Mouse (Mus musculus) neutrophil, adult 59 days (primary cell): ENCODE measurements around the gene Cdc42. TPM values are rescaled to one million over a fixed set of nuclear protein-coding genes. Genes with fewer than 3 reads are reported as not detected.

Experiments used
- total RNA-seq, 2 experiments: library from RNA; stranded (reverse); gene quantifications; 1 replicate in 1 of 2; 2 replicates in 1 of 2; pipeline ENCODE4 v1.2.4; 2023

Gene Cdc42
- 100 to 1,000 TPM; 493 to 554 TPM for total RNA-seq

GRCm38 (mm10) chr4:137357517-137358254, at the start of gene Cdc42:
Cdc42 (minus strand) TSS chr4:137357720.

DNA sequence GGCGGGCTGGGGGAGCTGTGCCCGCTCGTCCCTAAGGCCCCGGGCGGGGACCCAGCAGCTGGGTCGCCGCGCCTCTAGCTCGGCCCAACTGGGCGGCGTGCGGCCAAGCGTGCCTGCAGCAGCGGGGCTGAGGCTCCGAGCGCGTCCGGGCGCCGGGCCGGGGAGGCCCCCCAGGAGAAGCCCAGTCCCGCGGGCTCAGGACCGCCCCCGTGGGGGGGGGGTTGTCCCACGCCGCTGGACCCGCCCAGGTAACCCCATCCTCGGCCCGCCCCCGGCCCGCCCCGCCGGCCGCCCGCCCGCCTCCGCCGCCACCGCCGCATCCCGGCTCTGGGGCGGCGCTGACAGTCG, 80.4 kb downstream of the Cdc42 start, which contains the start of gene Wnt4:
Gene Wnt4 (plus strand): TSS at position 324 of the 348 bp plus-strand sequence.

Other genes starting within 250 kb of the Cdc42 start
- gene Wnt4, start 80.2 kb downstream of the Cdc42 start, total RNA-seq, result under 1 TPM in 1 of 2 experiments, not detected in 1; 0.09 TPM
- not detected for gene Cela3a, start 52.1 kb upstream of the Cdc42 start, total RNA-seq
- not detected for gene Cela3b, start 72.8 kb upstream of the Cdc42 start, total RNA-seq
- not detected for gene 1700013G24Rik, start 95.6 kb upstream of the Cdc42 start, total RNA-seq
- under 1 TPM; 0.40 to 0.44 TPM for gene Hspg2, start 111.0 kb upstream of the Cdc42 start, total RNA-seq
- not detected for gene Ldlrad2, start 216.8 kb upstream of the Cdc42 start, total RNA-seq
- gene Usp48, start 236.0 kb upstream of the Cdc42 start, total RNA-seq, result 10 to 100 TPM; 85.7 to 89.3 TPM